Mouse (Mus musculus) embryonic facial prominence, embryonic 10.5 days (tissue): ENCODE results near the gene Olfr119. TPM values are rescaled to one million over a fixed set of nuclear protein-coding genes. Genes with fewer than 3 reads are reported as not detected.
"Not testable (repeated sequence)": the region's sequence is repeated elsewhere in the genome, so short reads cannot be mapped to it uniquely, and the experiment has no call there.

ENCODE experiments used
- DNase-seq: peaks from one replicate; pipeline ENCODE4 v3.0.0-alpha.2; 2017; ENCODE audit warnings: low spot score
- H3K27ac ChIP-seq: fragments of 300-500 bp; sonication (generic); replicated peaks from 2 replicates; pipeline ENCODE4 v1.5.1; 2016; ENCODE audit warnings: mild to moderate bottlenecking
- H3K27me3 ChIP-seq: fragments of 300-500 bp; sonication (generic); replicated peaks from 2 replicates; pipeline ENCODE4 v1.6.1; 2016; ENCODE audit warnings: low read depth, mild to moderate bottlenecking; ENCODE audit not compliant: poor library complexity, severe bottlenecking
- H3K36me3 ChIP-seq: fragments of 300-500 bp; sonication (generic); replicated peaks from 2 replicates; pipeline ENCODE4 v1.6.1; 2016; ENCODE audit warnings: mild to moderate bottlenecking, moderate library complexity
- H3K4me1 ChIP-seq: fragments of 300-500 bp; sonication (generic); 2 replicates; pipeline ENCODE4 v1.6.1; 2016
- H3K4me3 ChIP-seq: fragments of 300-500 bp; sonication (generic); 2 replicates; pipeline ENCODE4 v1.5.1; 2016; ENCODE audit warnings: mild to moderate bottlenecking, moderate library complexity
- H3K9me3 ChIP-seq: fragments of 300-500 bp; sonication (generic); 2 replicates; pipeline ENCODE4 v1.6.1; 2016; ENCODE audit warnings: mild to moderate bottlenecking
- WGBS: fragments of 180-500 bp; shearing (Covaris S2); methylation state at CpG from one replicate; pipeline ENCODE4 v1.1.7; 2016; 5-methylcytosine and 5-hydroxymethylcytosine counted together
- polyA plus RNA-seq: library from polyadenylated mRNA; unstranded; fragments of >200 nt; fragmentation: Nextera tagmentation; extraction: Ambion mirVana; gene quantifications from 2 replicates; pipeline ENCODE4 v1.2.1, GENCODE M21; 2016

Olfr119 gene
- polyA plus RNA-seq = not detected in 2 replicates

DNA sequence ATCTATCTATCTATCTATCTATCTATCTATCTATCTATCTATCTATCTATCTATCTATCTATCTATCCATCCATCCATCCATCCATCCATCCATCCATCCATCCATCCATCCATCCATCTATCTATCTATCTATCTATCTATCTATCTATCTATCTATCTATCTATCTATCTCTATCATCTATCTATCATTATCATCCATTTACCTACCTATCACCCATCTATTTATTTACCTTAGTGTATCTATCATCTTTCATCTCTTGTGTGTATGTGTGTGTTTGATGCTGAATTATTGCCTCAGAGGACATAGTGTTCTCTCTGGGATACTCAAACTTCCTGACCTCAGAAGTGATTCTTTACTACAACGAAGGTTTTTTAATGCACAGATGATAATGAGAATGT lies at the start of gene Olfr119:
Gene Olfr119 (plus strand): TSS at position 301 of the 400 bp plus-strand sequence.
- H3K9me3 ChIP-seq, DNase-seq, H3K27me3 ChIP-seq, H3K36me3 ChIP-seq, H3K27ac ChIP-seq, H3K4me3 ChIP-seq, H3K4me1 ChIP-seq: not testable (repeated sequence)
- 68% methylated on average over 1 of the region's 1 CpGs for WGBS

DNA sequence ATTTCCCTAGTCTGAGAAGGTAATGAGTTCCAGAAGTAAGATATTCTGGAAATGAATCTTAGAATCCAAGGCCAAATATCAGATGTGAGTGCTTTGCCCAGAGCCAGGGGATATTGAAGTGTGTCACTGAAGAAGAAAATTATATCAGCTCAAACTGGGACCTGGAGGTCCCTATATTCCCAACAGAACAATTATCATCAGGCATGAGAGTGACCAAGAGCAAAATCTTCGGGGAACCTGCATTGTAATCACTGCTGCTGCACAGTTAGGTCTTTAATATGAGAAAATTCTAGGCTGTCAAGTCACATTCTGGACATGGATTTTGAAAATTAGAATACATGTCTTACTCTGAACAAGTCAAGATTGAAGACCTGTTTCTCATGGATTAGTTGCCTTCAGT lies 32.7 kb upstream of the Olfr119 start, which contains the start of gene Olfr117:
Gene Olfr117 (minus strand): TSS at position 101 of the 400 bp plus-strand sequence.
- Histone ChIP-seq H3K27ac (no peak within 1 kb of the TSS), H3K9me3 (no peaks in the 10 kb centered on the region), H3K36me3 (no peaks in the 10 kb centered on the region), H3K27me3 (no peaks in the 10 kb centered on the region), H3K4me1 (no peaks in the 10 kb centered on the region), H3K4me3 (no peak within 1 kb of the TSS)
- DNase-seq = no peak
- 76% methylated on average over 1 of the region's 1 CpGs for WGBS

DNA sequence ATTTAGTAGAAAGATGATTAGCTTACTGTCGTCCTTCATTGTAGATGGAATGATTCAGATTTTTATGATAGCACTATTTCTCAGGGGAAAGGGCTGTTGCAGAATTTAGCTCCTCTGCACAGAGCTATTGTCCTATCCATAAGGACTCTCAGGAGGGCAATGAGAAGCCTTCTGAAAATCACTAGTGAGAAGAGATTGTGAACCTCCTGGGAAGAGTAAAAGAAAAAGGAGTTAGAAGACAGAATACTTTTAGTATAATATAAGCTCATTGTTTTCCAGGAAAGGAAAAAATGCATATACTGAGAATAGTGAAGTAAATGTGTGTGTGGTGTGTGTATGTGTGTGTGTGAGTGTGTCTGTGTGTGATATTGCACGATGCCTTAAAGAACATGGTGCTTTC lies 29.7 kb upstream of the Olfr119 start, which contains the start of gene Olfr118:
Gene Olfr118 (plus strand): TSS at position 301 of the 400 bp plus-strand sequence.
- no peak for DNase-seq
- H3K4me3 ChIP-seq = no peak within 1 kb of the TSS
- no peaks in the 10 kb centered on the region for H3K9me3 ChIP-seq
- H3K27me3 ChIP-seq = no peaks in the 10 kb centered on the region
- no peak within 1 kb of the TSS for H3K27ac ChIP-seq
- 75% methylated on average over 2 of the region's 2 CpGs for WGBS
- H3K36me3 ChIP-seq = no peaks in the 10 kb centered on the region
- no peaks in the 10 kb centered on the region for H3K4me1 ChIP-seq

DNA sequence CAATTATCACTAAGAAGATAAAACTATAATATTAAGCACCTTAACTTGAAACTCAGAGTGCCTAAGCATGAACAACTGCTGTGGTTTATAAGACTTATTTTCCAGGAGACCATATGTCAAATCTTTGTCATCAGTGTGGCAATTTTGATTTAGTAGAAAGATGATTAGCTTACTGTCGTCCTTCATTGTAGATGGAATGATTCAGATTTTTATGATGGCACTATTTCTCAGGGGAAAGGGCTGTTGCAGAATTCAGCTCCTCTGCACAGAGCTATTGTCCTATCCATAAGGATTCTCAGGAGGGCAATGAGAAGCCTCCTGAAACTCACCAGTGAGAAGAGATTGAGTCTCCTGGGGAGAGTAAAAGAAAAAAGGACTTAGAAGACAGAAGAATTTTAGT lies 25.1 kb downstream of the Olfr119 start, which contains the start of gene Olfr120:
Gene Olfr120 (plus strand): TSS at position 301 of the 400 bp plus-strand sequence.
- no peaks in the 10 kb centered on the region for H3K36me3 ChIP-seq
- no peak within 1 kb of the TSS for H3K4me3 ChIP-seq
- no peak within 1 kb of the TSS for H3K27ac ChIP-seq
- 0 out of 2 replicates have a peak, but pooled peaks cover 4% of the 10 kb centered on the region for H3K9me3 ChIP-seq
- DNase-seq = no peak
- no peaks in the 10 kb centered on the region for H3K4me1 ChIP-seq
- 86% methylated on average over 1 of the region's 1 CpGs for WGBS
- no peaks in the 10 kb centered on the region for H3K27me3 ChIP-seq

DNA sequence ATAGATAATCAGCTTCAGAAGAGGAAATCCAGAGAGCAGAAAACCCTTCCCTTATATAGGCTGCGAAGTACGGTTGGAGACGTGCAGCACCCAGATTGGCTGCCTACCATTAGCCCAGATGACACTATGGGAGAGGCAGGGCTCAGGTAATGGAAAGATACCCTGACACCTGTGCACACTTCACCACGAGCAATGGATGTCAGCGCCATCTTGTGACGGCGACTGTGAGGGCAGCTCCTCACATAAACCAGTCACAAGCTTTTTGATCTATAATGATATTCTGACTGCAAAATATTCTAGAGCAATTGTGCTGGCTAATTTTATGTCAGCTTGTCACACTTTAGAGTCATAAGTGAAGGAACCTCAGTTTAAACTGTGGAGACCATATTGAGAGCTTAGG lies 41.7 kb downstream of the Olfr119 start:
- Histone ChIP-seq H3K27me3 (no peaks in the 10 kb centered on the region), H3K9me3 (no peaks in the 10 kb centered on the region), H3K4me3 (no peak overlapping the region), H3K4me1 (no peaks in the 10 kb centered on the region), H3K36me3 (no peaks in the 10 kb centered on the region), H3K27ac (no peak overlapping the region)
- DNase-seq = no peak
- 56% methylated on average over 7 of the region's 7 CpGs for WGBS

Other genes starting within 250 kb of the Olfr119 start
- not detected in 2 replicates for gene Olfr109, start 237.6 kb upstream of the Olfr119 start, polyA plus RNA-seq
- not detected in 2 replicates for gene H2-M2, start 213.0 kb upstream of the Olfr119 start, polyA plus RNA-seq
- not detected in 2 replicates for gene Olfr110, start 204.1 kb upstream of the Olfr119 start, polyA plus RNA-seq
- not detected in 2 replicates for gene Olfr111, start 188.5 kb upstream of the Olfr119 start, polyA plus RNA-seq
- gene Olfr112, start 127.1 kb upstream of the Olfr119 start, polyA plus RNA-seq = not detected in 2 replicates
- gene Olfr113, start 118.9 kb upstream of the Olfr119 start, polyA plus RNA-seq = not detected in 2 replicates
- not detected in 2 replicates for gene Olfr114, start 103.8 kb upstream of the Olfr119 start, polyA plus RNA-seq
- gene Olfr115, start 69.5 kb upstream of the Olfr119 start, polyA plus RNA-seq = not detected in 2 replicates
- not detected in 2 replicates for gene Olfr116, start 69.4 kb upstream of the Olfr119 start, polyA plus RNA-seq
- not detected in 2 replicates for gene Olfr117, start 32.8 kb upstream of the Olfr119 start, polyA plus RNA-seq
- not detected in 2 replicates for gene Olfr118, start 29.6 kb upstream of the Olfr119 start, polyA plus RNA-seq
- gene Olfr120, start 25.2 kb downstream of the Olfr119 start, polyA plus RNA-seq = not detected in 2 replicates
- not detected in 2 replicates for gene Olfr121, start 52.3 kb downstream of the Olfr119 start, polyA plus RNA-seq
- gene Olfr122, start 72.0 kb downstream of the Olfr119 start, polyA plus RNA-seq = not detected in 2 replicates
- gene Olfr123, start 97.0 kb downstream of the Olfr119 start, polyA plus RNA-seq = not detected in 2 replicates
- gene Olfr124, start 103.3 kb downstream of the Olfr119 start, polyA plus RNA-seq = not detected in 2 replicates
- gene Olfr125, start 136.4 kb downstream of the Olfr119 start, polyA plus RNA-seq = not detected in 2 replicates
- not detected in 2 replicates for gene Olfr126, start 150.9 kb downstream of the Olfr119 start, polyA plus RNA-seq
- not detected in 2 replicates for gene Olfr127, start 203.9 kb downstream of the Olfr119 start, polyA plus RNA-seq
- gene Olfr128, start 224.0 kb downstream of the Olfr119 start, polyA plus RNA-seq = not detected in 2 replicates